Mouse (Mus musculus) E14TG2a.4 (cell line): Measurements from ENCODE around the gene Bbs9.

Source experiments
- H3K27me3 ChIP-seq: 2 replicates; pipeline ENCODE4 v1.6.1; 2014; ENCODE audit warnings: low read length, control low read depth; ENCODE audit not compliant: insufficient read depth
- H3K36me3 ChIP-seq: 2 replicates; pipeline ENCODE4 v1.6.1; 2014; ENCODE audit warnings: low read length, control low read depth; ENCODE audit not compliant: insufficient read depth
- H3K4me1 ChIP-seq: replicated peaks from 2 replicates; pipeline ENCODE4 v1.6.1; 2014; ENCODE audit warnings: low read depth, low read length, control low read depth
- H3K4me3 ChIP-seq: replicated peaks from 2 replicates; pipeline ENCODE4 v1.5.1; 2014; ENCODE audit warnings: mild to moderate bottlenecking, low read length
- H3K9me3 ChIP-seq: 2 replicates; pipeline ENCODE4 v1.6.1; 2014; ENCODE audit warnings: low read length, control low read depth
- CTCF ChIP-seq: conservative IDR thresholded peaks from 2 replicates; pipeline ENCODE4 v1.5.1; 2014; ENCODE audit warnings: low read length
- NANOG ChIP-seq: IDR thresholded peaks from 2 replicates; pipeline ENCODE4 v1.6.1; 2014; ENCODE audit warnings: borderline replicate concordance, low read length, mixed read lengths
- POU5F1 ChIP-seq: IDR thresholded peaks from 2 replicates; pipeline ENCODE4 v1.6.1; 2014; ENCODE audit warnings: low read length, borderline replicate concordance

Gene Bbs9

DNA sequence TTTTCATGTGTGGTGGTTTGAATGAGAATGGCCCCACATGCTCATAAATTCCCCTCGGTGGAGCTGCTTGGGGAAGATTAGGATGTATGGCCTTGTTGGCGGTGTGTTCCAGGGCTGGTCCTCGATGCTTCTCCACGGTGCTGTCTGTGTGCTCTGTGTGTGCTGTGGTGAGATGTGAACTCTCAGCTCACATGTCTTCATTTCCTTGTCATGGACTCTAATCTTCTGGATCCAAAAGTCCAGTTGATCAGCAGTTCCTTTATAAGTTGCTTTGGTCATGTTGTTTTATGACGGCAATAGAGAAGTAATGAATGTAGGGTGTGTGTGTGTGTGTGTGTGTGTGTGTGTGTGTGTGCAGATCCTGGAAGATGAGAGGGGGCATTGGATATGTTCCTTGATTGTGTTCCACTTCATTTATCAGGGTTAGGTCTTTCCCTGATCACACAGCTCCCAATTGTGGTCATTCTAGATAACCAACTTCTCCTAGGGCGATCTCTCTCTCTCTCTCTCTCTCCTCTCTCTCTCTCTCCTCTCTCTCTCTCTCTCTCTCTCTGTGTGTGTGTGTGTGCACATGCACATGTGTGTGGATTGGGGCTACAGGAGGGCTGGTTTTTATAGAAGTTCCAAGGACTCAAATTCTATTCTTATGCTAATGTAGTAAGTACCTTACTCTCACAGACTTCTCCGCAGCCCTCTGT is 201.8 kb downstream of the Bbs9 start:
- Histone ChIP-seq H3K4me1 (no peaks in the 10 kb centered on the region), H3K36me3 (no peaks in the 10 kb centered on the region)
- no peak for TF ChIP-seq CTCF
- no peak for TF ChIP-seq POU5F1
- no peak for TF ChIP-seq NANOG

DNA sequence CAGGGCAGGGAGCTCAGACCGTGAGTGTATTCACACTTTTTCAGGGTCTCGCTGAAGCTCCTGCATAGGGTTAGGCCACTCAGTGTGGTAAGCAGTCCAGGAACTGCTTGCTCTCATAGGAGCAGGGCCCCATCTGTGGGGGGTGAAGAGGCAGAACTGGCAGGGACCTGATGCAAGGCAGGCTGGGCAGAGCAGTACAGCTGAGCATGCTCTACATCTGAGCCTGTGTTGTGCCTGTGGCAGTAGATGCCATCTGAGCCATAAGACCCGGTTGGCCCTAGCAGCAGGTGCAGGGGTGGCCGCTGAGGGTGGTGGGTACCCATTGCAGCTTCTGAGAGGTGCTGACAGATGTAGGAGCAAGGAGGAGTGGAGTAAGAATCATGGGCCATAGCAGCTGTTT is 202.5 kb downstream of the Bbs9 start:
- TF ChIP-seq CTCF (no peak), NANOG (no peak), POU5F1 (no peak)
- no peaks in the 10 kb centered on the region for H3K36me3 ChIP-seq
- H3K9me3 ChIP-seq: no peaks in the 10 kb centered on the region
- H3K4me3 ChIP-seq: no peak overlapping the region
- no peaks in the 10 kb centered on the region for H3K27me3 ChIP-seq
- no peaks in the 10 kb centered on the region for H3K4me1 ChIP-seq

More for the DNA sequence above, 201.8 kb downstream of the Bbs9 start:
- Histone ChIP-seq H3K4me3 (no peak overlapping the region), H3K27me3 (no peaks in the 10 kb centered on the region), H3K9me3 (no peaks in the 10 kb centered on the region)

DNA sequence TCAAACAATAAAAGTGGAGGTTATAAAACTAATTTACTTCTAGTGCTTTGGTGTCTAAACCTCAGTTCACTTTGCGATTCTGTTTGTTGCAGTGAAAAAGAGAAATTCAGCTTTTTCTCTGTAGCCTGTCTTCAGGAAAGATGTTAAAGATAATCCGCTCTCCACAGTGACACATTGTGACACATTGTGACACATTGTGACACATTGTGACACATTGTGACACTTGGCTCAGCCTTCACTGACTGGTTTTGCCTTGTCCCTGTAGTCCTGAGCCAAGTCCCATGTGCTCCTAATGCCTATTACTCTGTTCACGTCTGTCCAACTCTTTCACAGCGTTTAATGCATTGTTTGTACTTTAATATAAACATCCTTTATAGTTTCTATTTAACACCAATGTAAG is 203.0 kb downstream of the Bbs9 start:
- Histone ChIP-seq H3K4me3 (no peak overlapping the region), H3K36me3 (no peaks in the 10 kb centered on the region), H3K9me3 (no peaks in the 10 kb centered on the region), H3K27me3 (no peaks in the 10 kb centered on the region), H3K4me1 (no peaks in the 10 kb centered on the region)
- TF ChIP-seq CTCF (no peak), POU5F1 (no peak), NANOG (no peak)

DNA sequence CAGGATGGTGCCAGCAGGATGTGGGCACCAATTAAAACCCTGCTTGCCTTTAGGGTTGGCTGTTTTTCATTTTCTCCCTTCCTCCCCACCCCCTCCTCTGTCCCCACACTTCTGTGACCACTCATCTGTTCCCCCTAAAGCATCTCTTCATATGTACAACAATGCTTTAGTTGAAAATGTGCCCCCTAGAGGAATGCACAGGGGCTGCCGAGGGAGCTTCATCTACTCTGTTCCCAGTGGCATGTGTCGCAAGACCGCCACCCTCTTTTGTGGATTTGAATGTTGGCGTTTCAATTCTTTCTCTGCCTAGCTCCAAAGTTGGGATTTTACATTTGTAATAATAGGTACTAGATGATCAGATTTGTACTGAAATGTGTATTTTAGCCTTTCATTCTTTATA is 204.0 kb downstream of the Bbs9 start:
- no peaks in the 10 kb centered on the region for H3K27me3 ChIP-seq
- H3K4me1 ChIP-seq: no peaks in the 10 kb centered on the region
- no peaks in the 10 kb centered on the region for H3K9me3 ChIP-seq
- no peaks in the 10 kb centered on the region for H3K36me3 ChIP-seq
- no peak overlapping the region for H3K4me3 ChIP-seq
- TF ChIP-seq CTCF (peak; percentile 33), POU5F1 (no peak)

DNA sequence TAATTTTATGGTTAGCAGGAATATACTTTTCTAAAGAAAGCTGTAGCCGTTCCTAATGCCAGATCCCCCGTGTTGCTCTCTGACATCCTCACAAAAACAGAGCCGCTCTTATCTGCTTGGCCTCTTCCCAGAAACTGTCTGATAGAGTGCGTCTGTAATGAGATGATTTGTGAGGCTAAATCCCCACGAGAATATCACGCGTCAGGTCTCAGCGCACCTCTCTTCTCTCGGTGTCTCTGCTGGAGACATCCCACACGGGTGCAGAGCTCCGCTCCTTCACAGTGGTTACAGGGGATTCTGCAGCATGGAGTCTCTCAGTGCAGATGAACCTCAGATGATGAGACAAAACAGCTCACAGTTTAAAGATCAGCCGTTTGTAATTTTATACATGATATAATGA is 204.5 kb downstream of the Bbs9 start:
- no peaks in the 10 kb centered on the region for H3K27me3 ChIP-seq
- H3K36me3 ChIP-seq: no peaks in the 10 kb centered on the region
- TF ChIP-seq CTCF: no peak
- no peak for TF ChIP-seq NANOG
- TF ChIP-seq POU5F1: no peak
- H3K4me3 ChIP-seq: no peak overlapping the region
- no peaks in the 10 kb centered on the region for H3K4me1 ChIP-seq
- H3K9me3 ChIP-seq: no peaks in the 10 kb centered on the region

DNA sequence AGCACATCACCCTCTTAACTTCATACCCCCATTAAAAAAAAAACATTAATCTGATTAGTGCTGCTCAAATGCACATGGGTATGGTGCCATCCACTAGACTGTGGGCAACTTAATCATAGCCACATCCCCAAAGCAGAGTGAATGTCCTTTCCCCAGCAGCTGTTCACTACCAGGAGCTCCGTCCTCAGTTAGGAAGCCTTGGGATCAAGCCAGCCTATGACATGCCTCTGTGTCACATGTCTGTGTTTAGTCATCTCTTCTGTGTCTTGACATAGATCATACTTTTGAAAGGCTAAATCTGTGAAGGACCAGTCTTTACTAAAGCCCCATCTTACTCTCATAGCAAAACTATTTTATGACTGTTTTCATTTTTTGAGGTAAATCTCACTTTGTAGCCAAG is 205.0 kb downstream of the Bbs9 start:
- Histone ChIP-seq H3K36me3 (no peaks in the 10 kb centered on the region), H3K27me3 (no peaks in the 10 kb centered on the region), H3K9me3 (no peaks in the 10 kb centered on the region), H3K4me3 (no peak overlapping the region), H3K4me1 (no peaks in the 10 kb centered on the region)
- TF ChIP-seq CTCF: no peak
- no peak for TF ChIP-seq NANOG
- no peak for TF ChIP-seq POU5F1

DNA sequence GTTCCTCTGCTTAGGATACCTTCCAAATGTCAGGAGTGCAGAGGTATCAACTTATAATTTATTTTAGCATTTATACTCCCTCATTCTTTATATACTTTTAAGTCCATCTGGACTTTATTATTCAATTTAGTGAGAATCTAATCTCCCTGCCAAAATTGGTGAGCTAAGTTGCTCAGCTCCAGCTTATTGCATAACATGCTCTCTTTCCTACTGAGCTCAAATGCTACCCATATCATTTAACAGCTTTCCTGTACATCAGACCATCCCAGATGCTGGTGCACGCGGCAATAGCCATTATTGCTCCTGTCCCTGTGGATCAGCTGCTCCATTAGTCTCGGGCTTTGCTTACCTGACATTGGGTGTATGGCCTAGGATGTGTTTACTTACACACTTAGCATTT is 208.3 kb downstream of the Bbs9 start:
- Histone ChIP-seq H3K36me3 (no peaks in the 10 kb centered on the region), H3K27me3 (no peaks in the 10 kb centered on the region), H3K4me3 (no peak overlapping the region), H3K9me3 (no peaks in the 10 kb centered on the region), H3K4me1 (no peaks in the 10 kb centered on the region)
- no peak for TF ChIP-seq POU5F1
- TF ChIP-seq CTCF: no peak
- TF ChIP-seq NANOG: no peak

DNA sequence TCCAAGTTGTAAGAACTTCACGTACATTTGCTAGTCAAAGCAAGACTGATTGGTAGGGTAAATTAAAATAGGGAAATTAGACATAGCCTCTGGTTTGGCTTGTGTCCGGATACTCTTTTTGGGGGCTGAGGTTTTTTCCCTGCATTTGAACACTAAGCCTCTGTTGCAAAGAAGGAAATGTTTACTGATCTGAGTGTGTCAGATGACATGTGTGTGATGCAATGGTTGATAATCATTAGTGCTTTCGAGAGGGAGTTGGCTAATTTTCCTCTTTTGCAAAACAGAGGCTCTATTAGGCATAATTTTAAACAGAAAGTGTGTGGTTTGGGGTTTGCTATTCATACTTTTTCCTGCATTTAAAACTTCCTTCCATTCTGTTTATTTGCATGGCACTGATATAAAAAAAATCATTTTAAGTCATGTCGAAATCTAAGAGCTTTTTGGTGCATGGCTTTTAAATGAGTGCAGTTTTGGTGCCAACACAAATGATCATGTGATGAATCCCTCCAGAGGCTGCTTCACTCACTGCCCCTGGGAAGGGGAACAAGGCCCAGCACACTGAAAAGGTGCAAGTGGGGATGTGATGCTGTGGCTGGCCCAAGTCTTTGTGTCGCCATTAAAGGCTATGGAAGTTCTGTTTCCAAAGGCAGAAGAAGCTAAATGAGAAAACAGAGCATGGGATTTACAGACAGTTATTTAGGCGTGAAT is 211.4 kb downstream of the Bbs9 start:
- H3K4me3 ChIP-seq: no peak overlapping the region
- no peaks in the 10 kb centered on the region for H3K36me3 ChIP-seq
- no peaks in the 10 kb centered on the region for H3K4me1 ChIP-seq
- TF ChIP-seq CTCF (no peak), NANOG (no peak), POU5F1 (no peak)
- H3K27me3 ChIP-seq: no peaks in the 10 kb centered on the region
- no peaks in the 10 kb centered on the region for H3K9me3 ChIP-seq

DNA sequence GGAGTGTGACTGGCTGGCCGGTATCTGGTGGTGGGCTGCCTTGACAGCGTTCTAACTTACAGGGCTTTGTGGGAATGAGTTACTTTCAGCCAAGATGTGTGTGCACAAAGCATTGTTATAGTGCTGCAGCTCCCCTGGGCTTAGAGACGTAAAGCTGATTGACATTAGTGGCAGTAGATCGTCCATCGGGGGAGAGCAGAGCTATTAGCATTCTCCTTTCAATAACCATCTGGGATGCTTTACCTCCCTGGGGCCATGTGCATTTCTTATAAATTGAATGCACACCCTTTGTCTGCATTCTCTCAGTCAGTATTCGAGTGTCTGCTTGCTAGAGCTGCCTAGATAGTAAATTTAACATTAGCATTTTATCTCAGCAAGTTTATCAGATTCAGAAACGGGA is 214.7 kb downstream of the Bbs9 start:
- TF ChIP-seq CTCF (no peak), NANOG (no peak), POU5F1 (no peak)
- Histone ChIP-seq H3K9me3 (no peaks in the 10 kb centered on the region), H3K27me3 (no peaks in the 10 kb centered on the region), H3K4me3 (no peak overlapping the region), H3K4me1 (no peaks in the 10 kb centered on the region), H3K36me3 (no peaks in the 10 kb centered on the region)
